Mouse (Mus musculus): ENCODE results near the gene Dtd1. TPM values are rescaled to one million over a fixed set of nuclear protein-coding genes. Genes with fewer than 3 reads are reported as not detected.

The Dtd1 gene
- polyA plus RNA-seq, 1 experiment from 2014 or later = 27.9 TPM

DNA sequence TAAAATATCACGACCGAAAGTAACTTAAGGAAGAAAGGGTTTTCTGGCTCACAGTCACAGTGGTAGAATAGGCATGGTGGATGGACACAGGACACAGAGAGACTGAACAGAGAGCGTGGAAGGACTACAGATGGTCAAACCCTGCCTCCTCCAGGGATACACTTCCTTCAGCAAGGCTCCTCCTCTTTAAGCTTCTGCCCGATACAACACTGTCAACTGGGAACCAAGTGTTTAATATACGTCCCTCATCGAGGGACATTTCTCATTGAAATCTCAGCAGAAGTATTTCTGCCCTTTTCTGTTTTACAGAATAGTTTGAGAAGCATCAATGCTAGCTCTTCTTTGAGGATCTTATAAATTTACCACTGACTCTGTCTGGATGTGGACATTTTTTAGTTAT is 14.3 kb downstream of the Dtd1 start:
- Histone ChIP-seq H3K9ac (no peak overlapping the region), H3K27me3 (replicated peaks) (no peaks in the 10 kb centered on the region), H3K4me1 (peaks cover 6% of the 10 kb centered on the region), H3K9me3 (no peaks in the 10 kb centered on the region), H3K36me3 (no peaks in the 10 kb centered on the region), H3K4me2 (no peak overlapping the region), H3K27ac (replicated peaks) (no peak overlapping the region), H3K4me3 (no peak overlapping the region)
- no peak for ATAC-seq (ENCODE audit: extremely low read depth, insufficient number of reproducible peaks, low FRiP score, low TSS enrichment)
- 90% methylated on average over 6 of the region's 6 CpGs for WGBS

DNA sequence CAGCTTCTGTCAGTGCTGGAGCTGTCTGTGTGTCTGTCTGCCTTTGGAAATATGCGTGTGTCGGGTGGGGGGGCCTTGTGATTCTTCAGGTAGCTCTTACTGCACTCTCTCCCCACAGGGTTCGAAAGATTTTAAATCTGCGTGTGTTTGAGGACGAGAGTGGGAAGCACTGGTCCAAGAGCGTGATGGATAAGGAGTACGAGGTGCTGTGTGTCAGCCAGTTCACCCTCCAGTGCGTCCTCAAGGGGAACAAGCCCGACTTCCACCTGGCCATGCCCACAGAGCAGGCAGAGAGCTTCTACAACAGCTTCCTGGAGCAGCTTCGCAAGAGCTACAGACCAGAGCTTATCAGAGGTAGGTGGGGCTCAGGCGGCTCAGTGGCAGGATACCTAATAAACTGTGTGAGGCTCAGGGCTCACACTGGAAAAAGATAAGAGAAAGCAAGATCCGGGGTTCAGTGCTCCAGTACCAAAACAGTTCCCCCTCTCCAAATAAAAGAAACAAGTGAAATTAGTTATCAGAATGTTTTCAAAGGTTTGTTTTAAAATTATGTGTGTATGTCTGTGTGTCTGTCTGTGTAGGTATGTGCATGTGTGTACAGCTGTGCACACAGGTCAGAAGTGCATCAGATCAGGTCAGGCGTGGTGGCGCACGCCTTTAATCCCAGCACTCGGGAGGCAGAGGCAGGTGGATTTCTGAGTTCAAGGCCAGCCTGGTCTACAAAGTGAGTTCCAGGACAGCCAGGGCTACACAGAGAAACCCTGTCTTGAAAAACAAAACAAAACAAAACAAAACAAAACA is 17.6 kb downstream of the Dtd1 start:
- 57% methylated on average over 16 of the region's 16 CpGs for WGBS
- H3K4me3 ChIP-seq = no peak overlapping the region
- H3K4me1 ChIP-seq = peaks cover 6% of the 10 kb centered on the region
- H3K27ac ChIP-seq (replicated peaks) = no peak overlapping the region
- H3K36me3 ChIP-seq = no peaks in the 10 kb centered on the region
- no peak overlapping the region for H3K9ac ChIP-seq
- H3K9me3 ChIP-seq = no peaks in the 10 kb centered on the region
- H3K4me2 ChIP-seq = no peak overlapping the region
- no peaks in the 10 kb centered on the region for H3K27me3 ChIP-seq (replicated peaks)
- ATAC-seq (ENCODE audit: extremely low read depth, insufficient number of reproducible peaks, low FRiP score, low TSS enrichment) = no peak

DNA sequence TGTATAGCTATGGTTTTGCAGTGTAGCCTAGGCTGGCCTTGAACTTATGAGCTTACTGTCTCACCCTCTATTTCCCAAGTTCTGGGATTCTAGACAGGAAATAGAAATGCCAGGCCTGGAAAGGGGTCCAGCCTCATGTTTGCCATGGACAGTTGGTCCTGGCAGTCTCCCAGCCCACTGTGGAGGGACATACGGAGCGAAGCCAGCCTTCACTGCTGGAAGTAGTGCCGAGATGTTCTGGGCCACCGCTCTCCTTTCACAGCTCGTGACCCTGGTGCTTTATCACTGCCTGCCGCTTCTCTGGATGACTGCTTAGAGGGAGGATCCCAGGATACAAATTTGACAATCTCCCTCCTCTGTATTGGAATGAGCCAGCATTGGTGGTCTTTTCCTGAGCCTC is 21.8 kb downstream of the Dtd1 start:
- H3K4me1 ChIP-seq = peaks cover 6% of the 10 kb centered on the region
- H3K4me2 ChIP-seq = no peak overlapping the region
- no peak overlapping the region for H3K4me3 ChIP-seq
- H3K9me3 ChIP-seq = no peaks in the 10 kb centered on the region
- H3K27ac ChIP-seq (replicated peaks) = no peak overlapping the region
- H3K36me3 ChIP-seq = no peaks in the 10 kb centered on the region
- no peaks in the 10 kb centered on the region for H3K27me3 ChIP-seq (replicated peaks)
- 86% methylated on average over 6 of the region's 6 CpGs for WGBS
- no peak overlapping the region for H3K9ac ChIP-seq
- no peak for ATAC-seq (ENCODE audit: extremely low read depth, insufficient number of reproducible peaks, low FRiP score, low TSS enrichment)

DNA sequence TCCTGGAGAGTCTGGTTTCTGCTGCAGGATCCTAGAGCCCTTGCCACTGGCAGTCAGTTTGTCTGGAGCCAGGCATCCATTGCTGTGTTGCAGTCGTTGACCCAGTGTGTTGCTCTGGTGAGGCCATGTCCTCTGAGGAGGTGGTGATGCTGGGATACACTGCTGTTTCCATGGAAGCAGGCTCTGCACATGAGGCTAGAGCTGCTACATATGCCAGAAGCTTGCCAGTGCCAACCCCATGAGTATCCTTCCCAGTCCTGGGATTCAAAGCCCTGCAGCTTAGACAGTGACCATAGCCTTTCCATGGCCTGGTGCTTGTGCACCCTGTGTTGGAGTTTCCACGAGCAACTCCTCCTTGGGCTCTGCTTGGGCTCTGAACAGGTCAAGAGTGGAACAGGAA is 33.9 kb downstream of the Dtd1 start:
- peaks cover 4% of the 10 kb centered on the region; the same call in 1 of the 2 replicates for H3K36me3 ChIP-seq
- peaks cover 5% of the 10 kb centered on the region; the same call in 1 of the 2 replicates for H3K9me3 ChIP-seq
- H3K4me1 ChIP-seq = no peaks in the 10 kb centered on the region
- no peak overlapping the region for H3K4me3 ChIP-seq
- H3K27ac ChIP-seq (replicated peaks) = no peak overlapping the region
- whole genome bisulfite sequencing = 74% methylated on average over 2 of the region's 2 CpGs
- no peak overlapping the region for H3K4me2 ChIP-seq
- no peak for ATAC-seq (ENCODE audit: extremely low read depth, insufficient number of reproducible peaks, low FRiP score, low TSS enrichment)
- no peaks in the 10 kb centered on the region for H3K27me3 ChIP-seq (replicated peaks)
- no peak overlapping the region for H3K9ac ChIP-seq

DNA sequence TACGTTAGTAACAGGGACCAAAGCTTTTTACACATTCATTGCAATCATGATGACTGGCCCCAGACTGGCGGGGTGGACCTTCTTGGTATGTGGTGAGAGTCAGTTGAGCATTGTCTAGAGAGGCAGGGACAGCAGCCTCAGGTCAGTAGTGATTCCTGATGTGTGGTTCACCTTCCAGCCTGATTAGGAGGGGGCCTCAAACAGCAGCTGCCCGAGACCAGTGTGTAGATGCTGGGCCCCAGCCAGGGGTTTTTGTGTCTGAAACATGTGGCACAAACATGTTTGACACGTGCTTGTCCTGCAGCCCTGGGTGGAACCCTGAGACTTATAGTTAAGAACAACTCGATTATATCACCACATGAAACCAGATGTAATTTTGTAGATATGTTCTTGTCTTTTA is 34.5 kb downstream of the Dtd1 start:
- Histone ChIP-seq H3K9me3 (peaks cover 5% of the 10 kb centered on the region; the same call in 1 of the 2 replicates), H3K4me2 (no peak overlapping the region), H3K4me1 (no peaks in the 10 kb centered on the region), H3K9ac (no peak overlapping the region), H3K36me3 (peaks cover 4% of the 10 kb centered on the region; the same call in 1 of the 2 replicates), H3K4me3 (no peak overlapping the region), H3K27me3 (replicated peaks) (no peaks in the 10 kb centered on the region), H3K27ac (replicated peaks) (no peak overlapping the region)
- ATAC-seq (ENCODE audit: extremely low read depth, insufficient number of reproducible peaks, low FRiP score, low TSS enrichment) = no peak
- WGBS = 66% methylated on average over 5 of the region's 5 CpGs

DNA sequence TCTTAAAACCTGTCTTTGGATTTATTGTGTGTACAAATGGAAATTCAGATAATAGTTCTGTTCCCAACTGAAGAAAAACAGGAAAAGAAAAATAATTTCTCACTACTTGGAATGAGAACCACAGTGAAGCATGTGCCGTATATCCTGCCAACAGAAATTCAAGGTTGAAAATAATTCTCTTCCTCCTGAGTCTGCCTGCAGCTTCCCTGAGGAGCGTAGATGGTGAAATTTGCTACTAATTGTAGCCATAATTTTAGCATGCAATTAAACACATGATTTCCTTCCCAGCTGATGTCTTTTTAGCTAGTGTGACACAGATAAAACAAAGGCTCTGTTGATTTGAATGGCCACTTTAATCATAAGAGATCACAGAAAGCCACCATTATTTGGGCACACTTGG is 35.0 kb downstream of the Dtd1 start:
- no peak for ATAC-seq (ENCODE audit: extremely low read depth, insufficient number of reproducible peaks, low FRiP score, low TSS enrichment)
- Histone ChIP-seq H3K36me3 (peaks cover 4% of the 10 kb centered on the region; the same call in 1 of the 2 replicates), H3K9ac (no peak overlapping the region), H3K27me3 (replicated peaks) (no peaks in the 10 kb centered on the region), H3K9me3 (peaks cover 5% of the 10 kb centered on the region; the same call in 1 of the 2 replicates), H3K4me3 (no peak overlapping the region), H3K27ac (replicated peaks) (no peak overlapping the region), H3K4me1 (no peaks in the 10 kb centered on the region), H3K4me2 (no peak overlapping the region)
- 77% methylated on average over 2 of the region's 2 CpGs for WGBS

DNA sequence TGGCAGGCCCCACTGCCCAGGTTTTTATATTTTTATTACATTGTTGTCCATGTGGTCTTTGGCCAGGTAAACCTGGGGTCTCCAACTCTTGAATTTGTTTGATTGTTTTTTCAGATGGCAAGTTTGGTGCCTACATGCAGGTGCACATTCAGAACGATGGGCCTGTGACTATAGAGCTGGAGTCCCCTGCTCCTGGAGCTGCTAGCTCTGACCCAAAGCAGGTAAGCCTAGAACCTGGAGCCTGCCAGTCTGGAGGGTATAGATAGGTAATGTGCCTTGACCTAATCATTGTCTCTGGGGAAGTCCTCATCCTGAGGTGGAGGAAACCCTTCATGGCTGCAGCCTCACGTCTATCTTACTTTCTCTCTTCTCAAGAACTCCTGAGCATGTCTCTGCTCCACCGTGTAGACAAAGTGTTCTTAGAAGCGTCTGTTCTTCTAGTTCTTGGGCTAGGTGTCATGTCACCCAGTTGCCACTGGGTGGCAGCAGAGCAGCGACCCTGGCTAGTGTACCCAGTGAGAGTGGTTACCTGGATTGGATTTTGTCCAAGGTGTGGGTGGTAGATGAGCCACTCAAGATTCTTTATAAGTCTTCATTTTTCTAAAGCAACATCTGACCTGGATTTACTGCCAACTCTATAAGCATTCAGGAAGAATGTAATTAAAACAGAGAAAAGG is 36.1 kb downstream of the Dtd1 start:
- WGBS = 26% methylated on average over 5 of the region's 5 CpGs
- no peak overlapping the region for H3K27ac ChIP-seq (replicated peaks)
- no peak overlapping the region for H3K4me2 ChIP-seq
- no peak for ATAC-seq (ENCODE audit: extremely low read depth, insufficient number of reproducible peaks, low FRiP score, low TSS enrichment)
- H3K4me3 ChIP-seq = no peak overlapping the region
- H3K4me1 ChIP-seq = no peaks in the 10 kb centered on the region
- peaks cover 4% of the 10 kb centered on the region; the same call in 1 of the 2 replicates for H3K36me3 ChIP-seq
- no peaks in the 10 kb centered on the region for H3K27me3 ChIP-seq (replicated peaks)
- no peak overlapping the region for H3K9ac ChIP-seq
- H3K9me3 ChIP-seq = peaks cover 5% of the 10 kb centered on the region; the same call in 1 of the 2 replicates

DNA sequence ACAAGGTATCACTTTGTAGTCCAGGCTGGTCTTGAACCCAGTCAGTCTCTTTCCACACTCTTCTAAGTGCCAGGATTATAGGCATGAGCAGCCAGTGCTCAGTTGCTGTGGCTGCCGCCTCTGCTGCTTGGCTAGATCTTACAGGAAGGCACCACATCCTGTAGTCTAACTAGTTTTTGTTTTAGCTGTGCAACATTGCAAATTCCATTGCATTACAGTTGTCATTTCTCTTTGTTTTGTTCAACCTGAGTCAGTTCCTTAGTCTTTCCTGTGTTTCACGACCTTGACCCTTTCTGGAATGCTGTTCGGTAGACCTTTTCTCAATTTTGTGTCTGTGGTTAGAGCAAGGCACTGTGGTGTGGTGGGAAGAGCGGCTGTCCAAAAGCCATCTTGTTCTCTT is 37.5 kb downstream of the Dtd1 start:
- no peaks in the 10 kb centered on the region for H3K4me1 ChIP-seq
- no peak overlapping the region for H3K4me3 ChIP-seq
- no peak for ATAC-seq (ENCODE audit: extremely low read depth, insufficient number of reproducible peaks, low FRiP score, low TSS enrichment)
- WGBS = 66% methylated on average over 4 of the region's 4 CpGs
- no peak overlapping the region for H3K4me2 ChIP-seq
- no peaks in the 10 kb centered on the region for H3K27me3 ChIP-seq (replicated peaks)
- H3K9ac ChIP-seq = no peak overlapping the region
- peaks cover 5% of the 10 kb centered on the region; the same call in 1 of the 2 replicates for H3K9me3 ChIP-seq
- peaks cover 3% of the 10 kb centered on the region; the same call in 1 of the 2 replicates for H3K36me3 ChIP-seq
- no peak overlapping the region for H3K27ac ChIP-seq (replicated peaks)

DNA sequence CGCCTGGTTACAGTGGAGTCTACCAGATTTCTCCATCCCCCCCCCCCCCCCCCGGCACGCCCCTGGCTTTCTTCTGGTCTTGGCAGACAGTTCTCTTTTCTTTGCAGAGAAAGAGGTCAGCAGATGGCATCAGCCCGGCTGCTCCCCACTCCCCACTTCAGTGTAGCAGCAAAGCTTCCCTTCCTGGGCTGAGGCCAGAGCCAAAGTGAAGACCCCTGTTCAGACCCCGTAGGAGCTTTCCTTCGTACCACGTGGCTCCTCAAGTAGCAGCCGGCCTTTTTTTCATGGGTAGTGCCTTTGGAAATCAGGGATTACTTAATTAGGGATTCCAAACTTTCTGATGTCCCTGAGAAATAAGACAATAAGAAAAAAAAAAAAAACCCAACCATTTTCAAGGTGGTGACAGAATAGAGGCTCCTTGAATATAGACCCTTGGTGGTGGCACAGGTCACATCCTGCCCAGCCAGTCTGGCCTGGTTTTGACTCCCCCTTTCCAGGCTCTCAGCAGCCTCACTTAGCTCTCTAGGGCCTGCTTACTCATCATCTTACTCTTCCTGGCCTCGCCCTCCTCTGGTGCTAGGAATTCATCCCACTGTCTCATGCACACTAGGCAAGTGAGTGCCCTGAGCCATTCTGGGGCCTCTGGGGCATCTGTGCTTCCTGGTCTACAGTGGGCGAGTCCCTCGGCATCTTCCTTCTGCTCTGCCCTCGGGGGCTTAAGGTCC is 38.1 kb downstream of the Dtd1 start:
- Histone ChIP-seq H3K4me2 (no peak overlapping the region), H3K27me3 (replicated peaks) (no peaks in the 10 kb centered on the region), H3K27ac (replicated peaks) (no peak overlapping the region), H3K9ac (no peak overlapping the region), H3K9me3 (no peaks in the 10 kb centered on the region), H3K4me1 (no peaks in the 10 kb centered on the region), H3K4me3 (no peak overlapping the region), H3K36me3 (no peaks in the 10 kb centered on the region)
- ATAC-seq (ENCODE audit: extremely low read depth, insufficient number of reproducible peaks, low FRiP score, low TSS enrichment) = no peak
- WGBS = 76% methylated on average over 12 of the region's 12 CpGs

DNA sequence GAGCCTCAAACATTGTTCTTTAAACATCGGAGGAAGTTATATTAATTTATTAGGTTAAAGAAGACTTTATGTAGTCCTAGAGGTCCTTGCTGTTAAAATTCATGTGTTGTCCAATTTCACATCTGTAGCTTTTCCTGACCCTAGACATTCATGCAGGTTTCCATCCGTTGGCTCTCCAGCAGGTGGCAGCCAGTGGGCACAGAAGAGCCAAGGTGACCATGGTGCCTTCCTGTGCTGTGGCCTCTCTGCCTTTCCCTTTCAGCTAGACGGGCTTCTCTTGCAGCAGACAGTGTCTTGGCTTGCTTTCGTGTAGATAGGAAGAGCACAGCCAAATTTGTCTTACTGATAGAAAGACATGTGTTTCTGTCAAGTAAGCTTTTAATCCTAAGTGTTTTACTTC is 39.0 kb downstream of the Dtd1 start:
- H3K36me3 ChIP-seq = no peaks in the 10 kb centered on the region
- H3K4me3 ChIP-seq = no peak overlapping the region
- H3K4me2 ChIP-seq = no peak overlapping the region
- no peak for ATAC-seq (ENCODE audit: extremely low read depth, insufficient number of reproducible peaks, low FRiP score, low TSS enrichment)
- H3K27ac ChIP-seq (replicated peaks) = no peak overlapping the region
- H3K9ac ChIP-seq = no peak overlapping the region
- H3K4me1 ChIP-seq = peaks cover 6% of the 10 kb centered on the region
- H3K27me3 ChIP-seq (replicated peaks) = no peaks in the 10 kb centered on the region
- WGBS = 45% methylated on average over 4 of the region's 4 CpGs
- no peaks in the 10 kb centered on the region for H3K9me3 ChIP-seq

DNA sequence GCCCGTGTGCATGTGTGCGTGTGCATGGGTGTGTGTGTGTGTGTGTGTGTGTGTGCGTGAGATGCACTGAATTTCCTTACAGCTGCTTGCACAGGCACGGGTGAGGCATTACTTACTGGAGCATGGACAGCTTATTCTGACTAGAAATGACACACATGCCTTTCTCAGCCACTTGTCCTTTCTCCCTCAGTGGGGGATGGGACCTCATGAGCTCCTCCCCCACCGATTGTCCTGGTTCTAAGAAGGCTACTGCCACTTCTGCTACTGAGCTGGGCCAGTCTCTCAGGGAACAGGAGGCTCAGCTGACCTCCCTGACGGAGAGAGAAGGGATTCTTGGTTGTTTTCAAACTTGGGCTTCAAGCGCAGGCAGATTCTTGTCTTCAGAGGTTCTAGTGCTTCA is 40.4 kb downstream of the Dtd1 start:
- no peak overlapping the region for H3K4me2 ChIP-seq
- no peak for ATAC-seq (ENCODE audit: extremely low read depth, insufficient number of reproducible peaks, low FRiP score, low TSS enrichment)
- H3K36me3 ChIP-seq = no peaks in the 10 kb centered on the region
- H3K27me3 ChIP-seq (replicated peaks) = no peaks in the 10 kb centered on the region
- 72% methylated on average over 7 of the region's 7 CpGs for WGBS
- no peak overlapping the region for H3K4me3 ChIP-seq
- no peaks in the 10 kb centered on the region for H3K9me3 ChIP-seq
- peaks cover 6% of the 10 kb centered on the region for H3K4me1 ChIP-seq
- H3K9ac ChIP-seq = no peak overlapping the region
- H3K27ac ChIP-seq (replicated peaks) = no peak overlapping the region
